8 mouse cellular contexts compared by ENCODE assay signal in the genomic region with DNA sequence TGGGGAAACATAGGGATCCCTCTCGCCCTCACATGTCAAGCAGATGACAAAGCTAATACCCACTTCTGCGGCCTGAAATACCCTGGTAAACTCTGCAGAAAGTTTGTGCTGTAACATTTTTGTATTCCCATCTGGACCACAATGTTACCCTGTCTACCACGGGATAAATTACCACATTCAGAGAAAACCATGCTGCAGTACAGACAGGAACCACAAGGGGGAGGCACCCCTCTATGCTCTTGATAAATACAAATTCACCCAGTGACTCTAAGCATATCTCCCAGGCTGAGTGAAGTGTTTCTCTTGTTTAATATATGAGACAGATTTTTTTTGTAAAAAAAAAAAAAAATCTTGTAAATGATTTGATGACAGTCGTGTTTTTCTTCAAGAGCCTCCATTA.
DNase-seq lines count a peak whose midpoint lies in the region.
"Not testable (repeated sequence)": the region's sequence is repeated elsewhere in the genome, so short reads cannot be mapped to it uniquely, and the experiment has no call there.

No protein-coding gene starts in this region.

- peak; percentile 59 for DNase-seq in adrenal gland, postnatal 10 days
- DNase-seq in embryo, embryonic 9.5 days (ENCODE audit: extremely low spot score) = peak; percentile 10
- DNase-seq in gastrocnemius, postnatal 14 days = peak; percentile 4
- DNase-seq in kidney, adult 18-20 months = peak; percentile 27
- DNase-seq in left cerebral cortex, adult 11 months (ENCODE audit: low spot score) = peak; percentile 6
- peak; percentile 53 for DNase-seq in lung, postnatal 10 days
- DNase-seq in right cerebral cortex, adult 2 months (ENCODE audit: low spot score in 2 of 2) = peak; percentile 25 to 44
- peak; percentile 26 for DNase-seq in urinary bladder, postnatal 14 days (ENCODE audit: low spot score)

- intact Hi-C loops in gastrocnemius, postnatal 14 days (cut with DNase I; ENCODE audit: low total_unique reads) = not testable (repeated sequence)

Comparison
In these comparisons a context has a peak if more than half of its experiments do, and no peak if none do; other contexts are left out.
1. Peak in every context shown above with its lines: DNase-seq.
2. DNase-seq: peak in every context shown above with its lines; median percentile 59 in adrenal gland, postnatal 10 days; 53 in lung, postnatal 10 days; 34 in right cerebral cortex, adult 2 months; 27 in kidney, adult 18-20 months; 26 in urinary bladder, postnatal 14 days; 10 in embryo, embryonic 9.5 days; 6 in left cerebral cortex, adult 11 months; 4 in gastrocnemius, postnatal 14 days.